Mouse (Mus musculus): ENCODE measurements at regions not wholly inside any gene's neighbourhood (a gene's known extent, or its start where the extent isn't known, plus 50 kb on each side); places are given as distances from the start of the nearest gene placed in this dataset.

GRCm38 (mm10) chr1:4602386-4602785, 205.3 kb upstream of the Gm37988 start:
- H3K4me1 ChIP-seq (replicated peaks; ENCODE audit: low read depth, low read length) = peaks cover 13% of the 10 kb centered on the region
- no peaks in the 10 kb centered on the region for H3K27me3 ChIP-seq (ENCODE audit: insufficient read depth, low read length)
- TF ChIP-seq NANOG (IDR thresholded peaks at IDR 0.05; ENCODE audit: borderline replicate concordance, low read length) (no peak), CTCF (conservative IDR thresholded peaks at IDR 0.05; ENCODE audit: low read length) (no peak), POU5F1 (IDR thresholded peaks at IDR 0.05; ENCODE audit: borderline replicate concordance, low read length) (no peak)

GRCm38 (mm10) chr1:4608824-4609223, 198.9 kb upstream of the Gm37988 start:
- Histone ChIP-seq H3K27me3 (ENCODE audit: insufficient read depth, low read length) (no peaks in the 10 kb centered on the region), H3K4me1 (replicated peaks; ENCODE audit: low read depth, low read length) (no peaks in the 10 kb centered on the region), H3K36me3 (ENCODE audit: insufficient read depth, low read length) (no peaks in the 10 kb centered on the region), H3K4me3 (replicated peaks; ENCODE audit: low read length) (no peak overlapping the region), H3K9me3 (ENCODE audit: low read length) (peaks cover 20% of the 10 kb centered on the region)
- TF ChIP-seq NANOG (IDR thresholded peaks at IDR 0.05; ENCODE audit: borderline replicate concordance, low read length) (no peak), CTCF (conservative IDR thresholded peaks at IDR 0.05; ENCODE audit: low read length) (no peak), POU5F1 (IDR thresholded peaks at IDR 0.05; ENCODE audit: borderline replicate concordance, low read length) (no peak)

More at GRCm38 (mm10) chr1:4602386-4602785, 205.3 kb upstream of the Gm37988 start:
- no peak overlapping the region for H3K4me3 ChIP-seq (replicated peaks; ENCODE audit: low read length)
- H3K36me3 ChIP-seq (ENCODE audit: insufficient read depth, low read length) = no peaks in the 10 kb centered on the region
- no peaks in the 10 kb centered on the region for H3K9me3 ChIP-seq (ENCODE audit: low read length)

- Histone ChIP-seq H3K4me3 (replicated peaks; ENCODE audit: low read length) (no peak overlapping the region), H3K4me1 (replicated peaks; ENCODE audit: low read depth, low read length) (no peaks in the 10 kb centered on the region), H3K36me3 (ENCODE audit: insufficient read depth, low read length) (no peaks in the 10 kb centered on the region), H3K27me3 (ENCODE audit: insufficient read depth, low read length) (no peaks in the 10 kb centered on the region), H3K9me3 (ENCODE audit: low read length) (peaks cover 20% of the 10 kb centered on the region)
- no peak for TF ChIP-seq POU5F1 (IDR thresholded peaks at IDR 0.05; ENCODE audit: borderline replicate concordance, low read length)
- TF ChIP-seq CTCF (conservative IDR thresholded peaks at IDR 0.05; ENCODE audit: low read length) = no peak
- no peak for TF ChIP-seq NANOG (IDR thresholded peaks at IDR 0.05; ENCODE audit: borderline replicate concordance, low read length)
These were observed 194.4 kb upstream of the Gm37988 start for GRCm38 (mm10) chr1:4613305-4613704.

GRCm38 (mm10) chr1:4615286-4615685, 192.4 kb upstream of the Gm37988 start:
- H3K36me3 ChIP-seq (ENCODE audit: insufficient read depth, low read length) = no peaks in the 10 kb centered on the region
- no peak overlapping the region for H3K4me3 ChIP-seq (replicated peaks; ENCODE audit: low read length)
- H3K27me3 ChIP-seq (ENCODE audit: insufficient read depth, low read length) = no peaks in the 10 kb centered on the region
- peaks cover 20% of the 10 kb centered on the region for H3K9me3 ChIP-seq (ENCODE audit: low read length)
- H3K4me1 ChIP-seq (replicated peaks; ENCODE audit: low read depth, low read length) = no peaks in the 10 kb centered on the region
- TF ChIP-seq CTCF (conservative IDR thresholded peaks at IDR 0.05; ENCODE audit: low read length) = no peak
- no peak for TF ChIP-seq POU5F1 (IDR thresholded peaks at IDR 0.05; ENCODE audit: borderline replicate concordance, low read length)
- TF ChIP-seq NANOG (IDR thresholded peaks at IDR 0.05; ENCODE audit: borderline replicate concordance, low read length) = no peak

- no peaks in the 10 kb centered on the region for H3K36me3 ChIP-seq (ENCODE audit: insufficient read depth, low read length)
- no peaks in the 10 kb centered on the region for H3K4me1 ChIP-seq (replicated peaks; ENCODE audit: low read depth, low read length)
- no peak overlapping the region for H3K4me3 ChIP-seq (replicated peaks; ENCODE audit: low read length)
- no peak for TF ChIP-seq CTCF (conservative IDR thresholded peaks at IDR 0.05; ENCODE audit: low read length)
- TF ChIP-seq POU5F1 (IDR thresholded peaks at IDR 0.05; ENCODE audit: borderline replicate concordance, low read length) = no peak
- TF ChIP-seq NANOG (IDR thresholded peaks at IDR 0.05; ENCODE audit: borderline replicate concordance, low read length) = no peak
- H3K27me3 ChIP-seq (ENCODE audit: insufficient read depth, low read length) = no peaks in the 10 kb centered on the region
- peaks cover under 1% of the 10 kb centered on the region; the same call in 1 of the 2 replicates for H3K9me3 ChIP-seq (ENCODE audit: low read length)
These were observed 190.2 kb upstream of the Gm37988 start for GRCm38 (mm10) chr1:4617479-4617878.

GRCm38 (mm10) chr1:4622408-4622807, 185.3 kb upstream of the Gm37988 start:
- Histone ChIP-seq H3K9me3 (ENCODE audit: low read length) (no peaks in the 10 kb centered on the region), H3K36me3 (ENCODE audit: insufficient read depth, low read length) (no peaks in the 10 kb centered on the region), H3K4me1 (replicated peaks; ENCODE audit: low read depth, low read length) (no peaks in the 10 kb centered on the region), H3K4me3 (replicated peaks; ENCODE audit: low read length) (no peak overlapping the region), H3K27me3 (ENCODE audit: insufficient read depth, low read length) (no peaks in the 10 kb centered on the region)
- TF ChIP-seq CTCF (conservative IDR thresholded peaks at IDR 0.05; ENCODE audit: low read length) = no peak
- no peak for TF ChIP-seq NANOG (IDR thresholded peaks at IDR 0.05; ENCODE audit: borderline replicate concordance, low read length)
- no peak for TF ChIP-seq POU5F1 (IDR thresholded peaks at IDR 0.05; ENCODE audit: borderline replicate concordance, low read length)

DNA sequence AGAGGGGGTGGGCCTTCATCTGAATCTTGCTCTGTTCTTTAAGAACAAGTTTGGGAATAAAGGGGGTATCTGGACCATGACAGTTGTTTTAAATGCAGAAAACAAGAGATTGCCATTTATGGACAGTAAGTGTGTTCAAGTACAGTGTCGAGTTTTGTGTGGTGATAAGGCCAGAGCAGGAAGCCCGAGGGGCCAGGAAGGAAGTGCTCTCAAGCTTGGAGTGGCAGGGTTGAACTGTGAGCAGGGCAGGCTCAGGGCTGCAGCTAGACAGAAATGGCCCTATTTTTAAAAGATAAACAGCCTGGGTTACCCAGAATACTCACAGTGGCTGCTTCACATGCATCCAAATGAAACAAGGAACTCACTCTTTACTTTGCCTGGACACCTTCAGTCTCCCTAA, 184.4 kb upstream of the Gm37988 start:
- no peaks in the 10 kb centered on the region for H3K4me1 ChIP-seq (replicated peaks; ENCODE audit: low read depth, low read length)
- H3K36me3 ChIP-seq (ENCODE audit: insufficient read depth, low read length) = no peaks in the 10 kb centered on the region
- no peak overlapping the region for H3K4me3 ChIP-seq (replicated peaks; ENCODE audit: low read length)
- H3K9me3 ChIP-seq (ENCODE audit: low read length) = no peaks in the 10 kb centered on the region
- H3K27me3 ChIP-seq (ENCODE audit: insufficient read depth, low read length) = no peaks in the 10 kb centered on the region
- no peak for TF ChIP-seq CTCF (conservative IDR thresholded peaks at IDR 0.05; ENCODE audit: low read length)
- no peak for TF ChIP-seq NANOG (IDR thresholded peaks at IDR 0.05; ENCODE audit: borderline replicate concordance, low read length)
- no peak for TF ChIP-seq POU5F1 (IDR thresholded peaks at IDR 0.05; ENCODE audit: borderline replicate concordance, low read length)

- Histone ChIP-seq H3K36me3 (ENCODE audit: insufficient read depth, low read length) (no peaks in the 10 kb centered on the region), H3K4me3 (replicated peaks; ENCODE audit: low read length) (no peak overlapping the region), H3K9me3 (ENCODE audit: low read length) (peaks cover 11% of the 10 kb centered on the region), H3K4me1 (replicated peaks; ENCODE audit: low read depth, low read length) (no peaks in the 10 kb centered on the region), H3K27me3 (ENCODE audit: insufficient read depth, low read length) (no peaks in the 10 kb centered on the region)
- TF ChIP-seq CTCF (conservative IDR thresholded peaks at IDR 0.05; ENCODE audit: low read length) (no peak), POU5F1 (IDR thresholded peaks at IDR 0.05; ENCODE audit: borderline replicate concordance, low read length) (no peak), NANOG (IDR thresholded peaks at IDR 0.05; ENCODE audit: borderline replicate concordance, low read length) (no peak)
These were observed 153.8 kb upstream of the Gm37988 start for GRCm38 (mm10) chr1:4653937-4654336.

- Histone ChIP-seq H3K4me1 (replicated peaks; ENCODE audit: low read depth, low read length) (peaks cover under 1% of the 10 kb centered on the region; the same call in 1 of the 2 replicates), H3K36me3 (ENCODE audit: insufficient read depth, low read length) (no peaks in the 10 kb centered on the region), H3K27me3 (ENCODE audit: insufficient read depth, low read length) (no peaks in the 10 kb centered on the region), H3K9me3 (ENCODE audit: low read length) (peaks cover 22% of the 10 kb centered on the region), H3K4me3 (replicated peaks; ENCODE audit: low read length) (no peak overlapping the region)
- TF ChIP-seq NANOG (IDR thresholded peaks at IDR 0.05; ENCODE audit: borderline replicate concordance, low read length) (no peak), POU5F1 (IDR thresholded peaks at IDR 0.05; ENCODE audit: borderline replicate concordance, low read length) (no peak), CTCF (conservative IDR thresholded peaks at IDR 0.05; ENCODE audit: low read length) (no peak)
These were observed 152.4 kb upstream of the Gm37988 start for GRCm38 (mm10) chr1:4655252-4655651.
